Mouse (Mus musculus): ENCODE measurements around the gene Fam76b. TPM values are rescaled to one million over a fixed set of nuclear protein-coding genes. Genes with fewer than 3 reads are reported as not detected.
"Not testable (repeated sequence)": the region's sequence is repeated elsewhere in the genome, so short reads cannot be mapped to it uniquely, and the experiment has no call there.

Gene Fam76b
- polyA plus RNA-seq (2012; fragmentation: generic; extraction: Trizol) = 3.3 TPM
- long read RNA-seq, experiment 1, partial matches to known transcripts = 0 of 2 reads
- long read RNA-seq, experiment 1, other reads (novel, unspliced or antisense) = 1 of 2 reads
- long read RNA-seq, experiment 2, transcript Fam76b-201 (10 exons, 3,702 nt) = major isoform, 9 of 12 reads
- long read RNA-seq, experiment 2, partial matches to known transcripts = 0 of 12 reads
- long read RNA-seq, experiment 2, other reads (novel, unspliced or antisense) = 3 of 12 reads

- Histone ChIP-seq H3ac (ENCODE audit: control insufficient read depth, insufficient read length, low read depth) (peak within 1 kb of the TSS; percentile 98), H3K36me3 (ENCODE audit: control insufficient read depth, insufficient read depth) (peaks cover 49% of the 10 kb centered on the region), H3K79me3 (ENCODE audit: low read depth) (peaks cover 58% of the 10 kb centered on the region), H3K27me3 (ENCODE audit: control insufficient read depth, insufficient read depth, insufficient read length) (no peaks in the 10 kb centered on the region), H3K4me3 (ENCODE audit: insufficient read depth, poor library complexity, severe bottlenecking) (peak within 1 kb of the TSS; percentile 82), H3K79me2 (ENCODE audit: control insufficient read depth, insufficient read depth) (peaks cover 73% of the 10 kb centered on the region)
- TF ChIP-seq CTCF (IDR thresholded peaks at IDR 0.05; ENCODE audit: control insufficient read depth, insufficient read depth, insufficient read length) (no peak), CEBPB (IDR thresholded peaks at IDR 0.05; ENCODE audit: low read depth) (no peak)
Observed at GRCm38 (mm10) chr9:13827406-13828086, at the start of gene Fam76b. Fam76b (plus strand) TSS chr9:13827716.

GRCm38 (mm10) chr9:13781985-13782384 lies 45.5 kb upstream of the Fam76b start:
- no peaks in the 10 kb centered on the region for H3K27me3 ChIP-seq (ENCODE audit: control insufficient read depth, insufficient read depth, insufficient read length)
- H3ac ChIP-seq (ENCODE audit: control insufficient read depth, insufficient read length, low read depth) = no peak overlapping the region
- H3K36me3 ChIP-seq (ENCODE audit: control insufficient read depth, insufficient read depth) = peaks cover 24% of the 10 kb centered on the region
- no peak overlapping the region for H3K4me3 ChIP-seq (ENCODE audit: insufficient read depth, poor library complexity, severe bottlenecking)
- no peak for TF ChIP-seq CEBPB (IDR thresholded peaks at IDR 0.05; ENCODE audit: low read depth)
- no peak for TF ChIP-seq MYOG (IDR thresholded peaks at IDR 0.05; ENCODE audit: control insufficient read depth, extremely low read depth, insufficient read length)
- TF ChIP-seq FOSL1 (IDR thresholded peaks at IDR 0.05; ENCODE audit: insufficient read depth, low read length, poor library complexity, severe bottlenecking) = no peak
- TF ChIP-seq MYOD1 (IDR thresholded peaks at IDR 0.05; ENCODE audit: control insufficient read depth, insufficient read length, low read depth) = no peak
- no peak for TF ChIP-seq CTCF (IDR thresholded peaks at IDR 0.05; ENCODE audit: control insufficient read depth, insufficient read depth, insufficient read length)
- no peak for TF ChIP-seq USF1 (IDR thresholded peaks at IDR 0.05; ENCODE audit: low read depth)
- TF ChIP-seq MAX (IDR thresholded peaks at IDR 0.05) = no peak
- H3K79me3 ChIP-seq (ENCODE audit: low read depth) = peaks cover 23% of the 10 kb centered on the region
- peaks cover 47% of the 10 kb centered on the region for H3K79me2 ChIP-seq (ENCODE audit: control insufficient read depth, insufficient read depth)

GRCm38 (mm10) chr9:13790864-13791263 lies 36.7 kb upstream of the Fam76b start:
- not testable (repeated sequence) for H3K27me3 ChIP-seq (ENCODE audit: control insufficient read depth, insufficient read depth, insufficient read length); H3K79me2 ChIP-seq (ENCODE audit: control insufficient read depth, insufficient read depth); H3K79me3 ChIP-seq (ENCODE audit: low read depth); H3K4me3 ChIP-seq (ENCODE audit: insufficient read depth, poor library complexity, severe bottlenecking); H3ac ChIP-seq (ENCODE audit: control insufficient read depth, insufficient read length, low read depth)
- H3K36me3 ChIP-seq (ENCODE audit: control insufficient read depth, insufficient read depth) = peaks cover 54% of the 10 kb centered on the region

GRCm38 (mm10) chr9:13794302-13794701 lies 33.2 kb upstream of the Fam76b start:
- H3K36me3 ChIP-seq (ENCODE audit: control insufficient read depth, insufficient read depth) = peaks cover 55% of the 10 kb centered on the region
- no peak overlapping the region for H3ac ChIP-seq (ENCODE audit: control insufficient read depth, insufficient read length, low read depth)

GRCm38 (mm10) chr9:13794756-13795155 lies 32.8 kb upstream of the Fam76b start:
- Histone ChIP-seq H3K36me3 (ENCODE audit: control insufficient read depth, insufficient read depth) (peaks cover 58% of the 10 kb centered on the region), H3K79me3 (ENCODE audit: low read depth) (no peaks in the 10 kb centered on the region), H3K79me2 (ENCODE audit: control insufficient read depth, insufficient read depth) (no peaks in the 10 kb centered on the region), H3K27me3 (ENCODE audit: control insufficient read depth, insufficient read depth, insufficient read length) (no peaks in the 10 kb centered on the region), H3K4me3 (ENCODE audit: insufficient read depth, poor library complexity, severe bottlenecking) (no peak overlapping the region), H3ac (ENCODE audit: control insufficient read depth, insufficient read length, low read depth) (no peak overlapping the region)
- TF ChIP-seq USF1 (IDR thresholded peaks at IDR 0.05; ENCODE audit: low read depth) (no peak), MYOD1 (IDR thresholded peaks at IDR 0.05; ENCODE audit: control insufficient read depth, insufficient read length, low read depth) (no peak), FOSL1 (IDR thresholded peaks at IDR 0.05; ENCODE audit: insufficient read depth, low read length, poor library complexity, severe bottlenecking) (no peak), CEBPB (IDR thresholded peaks at IDR 0.05; ENCODE audit: low read depth) (no peak), CTCF (IDR thresholded peaks at IDR 0.05; ENCODE audit: control insufficient read depth, insufficient read depth, insufficient read length) (no peak), MYOG (IDR thresholded peaks at IDR 0.05; ENCODE audit: control insufficient read depth, extremely low read depth, insufficient read length) (no peak), MAX (IDR thresholded peaks at IDR 0.05) (no peak)

More at GRCm38 (mm10) chr9:13794302-13794701, 33.2 kb upstream of the Fam76b start:
- Histone ChIP-seq H3K79me2 (ENCODE audit: control insufficient read depth, insufficient read depth) (no peaks in the 10 kb centered on the region), H3K79me3 (ENCODE audit: low read depth) (no peaks in the 10 kb centered on the region), H3K27me3 (ENCODE audit: control insufficient read depth, insufficient read depth, insufficient read length) (no peaks in the 10 kb centered on the region), H3K4me3 (ENCODE audit: insufficient read depth, poor library complexity, severe bottlenecking) (no peak overlapping the region)
- TF ChIP-seq MYOG (IDR thresholded peaks at IDR 0.05; ENCODE audit: control insufficient read depth, extremely low read depth, insufficient read length) (no peak), CTCF (IDR thresholded peaks at IDR 0.05; ENCODE audit: control insufficient read depth, insufficient read depth, insufficient read length) (no peak), CEBPB (IDR thresholded peaks at IDR 0.05; ENCODE audit: low read depth) (no peak), MAX (IDR thresholded peaks at IDR 0.05) (no peak), USF1 (IDR thresholded peaks at IDR 0.05; ENCODE audit: low read depth) (no peak), FOSL1 (IDR thresholded peaks at IDR 0.05; ENCODE audit: insufficient read depth, low read length, poor library complexity, severe bottlenecking) (no peak), MYOD1 (IDR thresholded peaks at IDR 0.05; ENCODE audit: control insufficient read depth, insufficient read length, low read depth) (no peak)

GRCm38 (mm10) chr9:13804480-13804879 lies 23.0 kb upstream of the Fam76b start:
- H3K79me2 ChIP-seq (ENCODE audit: control insufficient read depth, insufficient read depth) = no peaks in the 10 kb centered on the region
- H3K4me3 ChIP-seq (ENCODE audit: insufficient read depth, poor library complexity, severe bottlenecking) = no peak overlapping the region

More at GRCm38 (mm10) chr9:13804480-13804879, 23.0 kb upstream of the Fam76b start:
- no peak for TF ChIP-seq CTCF (IDR thresholded peaks at IDR 0.05; ENCODE audit: control insufficient read depth, insufficient read depth, insufficient read length)
- no peak for TF ChIP-seq USF1 (IDR thresholded peaks at IDR 0.05; ENCODE audit: low read depth)
- TF ChIP-seq CEBPB (IDR thresholded peaks at IDR 0.05; ENCODE audit: low read depth) = no peak
- no peak for TF ChIP-seq MAX (IDR thresholded peaks at IDR 0.05)
- TF ChIP-seq FOSL1 (IDR thresholded peaks at IDR 0.05; ENCODE audit: insufficient read depth, low read length, poor library complexity, severe bottlenecking) = no peak
- no peak for TF ChIP-seq MYOD1 (IDR thresholded peaks at IDR 0.05; ENCODE audit: control insufficient read depth, insufficient read length, low read depth)
- no peak for TF ChIP-seq MYOG (IDR thresholded peaks at IDR 0.05; ENCODE audit: control insufficient read depth, extremely low read depth, insufficient read length)
- no peaks in the 10 kb centered on the region for H3K79me3 ChIP-seq (ENCODE audit: low read depth)
- H3K36me3 ChIP-seq (ENCODE audit: control insufficient read depth, insufficient read depth) = peaks cover 68% of the 10 kb centered on the region
- no peak overlapping the region for H3ac ChIP-seq (ENCODE audit: control insufficient read depth, insufficient read length, low read depth)
- H3K27me3 ChIP-seq (ENCODE audit: control insufficient read depth, insufficient read depth, insufficient read length) = no peaks in the 10 kb centered on the region
